Mouse (Mus musculus) bone marrow macrophage, adult 2 months (primary cell): ENCODE measurements around the gene Pdpn.

ENCODE experiments used
- CTCF ChIP-seq: IDR thresholded peaks from 2 replicates; pipeline ENCODE4 v1.5.1; 2012; ENCODE audit warnings: low read depth, mild to moderate bottlenecking, low read length, moderate library complexity
- POLR2A ChIP-seq: IDR thresholded peaks from 2 replicates; pipeline ENCODE4 v1.6.1; 2012; ENCODE audit warnings: mild to moderate bottlenecking, low read depth, low read length, borderline replicate concordance

- no peak for TF ChIP-seq CTCF
- TF ChIP-seq POLR2A = no peak
Observed at GRCm38 (mm10) chr4:143331787-143332186, 32.4 kb upstream of the Pdpn start.
